Mouse (Mus musculus) lung, embryonic 14.5 days (tissue): Measurements from ENCODE around the gene Tmc7. TPM values are rescaled to one million over a fixed set of nuclear protein-coding genes. Genes with fewer than 3 reads are reported as not detected.
A peak's percentile ranks its signal among the peaks of the same experiment; 100 is the strongest.

ENCODE experiments used
- ATAC-seq: fragments of 200-750 bp; cut with Nextera tagmentation; 2 replicates; pipeline ENCODE4 v1.8.0; 2017; ENCODE audit warnings: mild to moderate bottlenecking, moderate TSS enrichment, moderate library complexity; ENCODE audit not compliant: insufficient read depth
- DNase-seq: peaks from one replicate; pipeline ENCODE4 v3.0.0-alpha.2; 2015
- H3K27ac ChIP-seq: fragments of 300-500 bp; sonication (generic); 2 replicates; pipeline ENCODE4 v1.5.1; 2014; ENCODE audit warnings: low read depth, mild to moderate bottlenecking, moderate library complexity
- H3K27me3 ChIP-seq: fragments of 300-500 bp; sonication (generic); 2 replicates; pipeline ENCODE4 v1.6.1; 2014; ENCODE audit warnings: low read length, control low read depth; ENCODE audit not compliant: insufficient read depth
- H3K36me3 ChIP-seq: fragments of 300-500 bp; sonication (generic); 2 replicates; pipeline ENCODE4 v1.6.1; 2014; ENCODE audit warnings: control low read depth; ENCODE audit not compliant: insufficient read depth
- H3K4me1 ChIP-seq: fragments of 300-500 bp; sonication (generic); 2 replicates; pipeline ENCODE4 v1.6.1; 2014; ENCODE audit warnings: antibody characterized with exemption, control low read depth; ENCODE audit not compliant: insufficient read depth
- H3K4me2 ChIP-seq: fragments of 300-500 bp; sonication (generic); 2 replicates; pipeline ENCODE4 v1.6.1; 2014; ENCODE audit warnings: mild to moderate bottlenecking
- H3K4me3 ChIP-seq: fragments of 300-500 bp; sonication (generic); 2 replicates; pipeline ENCODE4 v1.5.1; 2014; ENCODE audit warnings: low read depth, low read length
- H3K9ac ChIP-seq: fragments of 300-500 bp; sonication (generic); 2 replicates; pipeline ENCODE4 v1.6.1; 2014
- H3K9me3 ChIP-seq: fragments of 300-500 bp; sonication (generic); 2 replicates; pipeline ENCODE4 v1.6.1; 2016; ENCODE audit warnings: low read depth, low read length, control low read depth
- CTCF ChIP-seq: IDR thresholded peaks from 2 replicates; pipeline ENCODE4 v1.5.1; 2016; ENCODE audit warnings: antibody characterized with exemption, low read depth
- WGBS: fragments of 180-500 bp; shearing (Covaris S2); extraction: QIAGEN DNeasy Blood & Tissue Kit; methylation state at CpG from one replicate; pipeline ENCODE4 v1.1.7; 2014; 5-methylcytosine and 5-hydroxymethylcytosine counted together
- polyA plus RNA-seq: library from polyadenylated mRNA; unstranded; fragments of >200 nt; fragmentation: Nextera tagmentation; extraction: Ambion mirVana; gene quantifications from 2 replicates; pipeline ENCODE4 v1.2.1, GENCODE M21; 2014

The Tmc7 gene
- 1.7 and 2.2 TPM in 2 replicates for polyA plus RNA-seq

DNA sequence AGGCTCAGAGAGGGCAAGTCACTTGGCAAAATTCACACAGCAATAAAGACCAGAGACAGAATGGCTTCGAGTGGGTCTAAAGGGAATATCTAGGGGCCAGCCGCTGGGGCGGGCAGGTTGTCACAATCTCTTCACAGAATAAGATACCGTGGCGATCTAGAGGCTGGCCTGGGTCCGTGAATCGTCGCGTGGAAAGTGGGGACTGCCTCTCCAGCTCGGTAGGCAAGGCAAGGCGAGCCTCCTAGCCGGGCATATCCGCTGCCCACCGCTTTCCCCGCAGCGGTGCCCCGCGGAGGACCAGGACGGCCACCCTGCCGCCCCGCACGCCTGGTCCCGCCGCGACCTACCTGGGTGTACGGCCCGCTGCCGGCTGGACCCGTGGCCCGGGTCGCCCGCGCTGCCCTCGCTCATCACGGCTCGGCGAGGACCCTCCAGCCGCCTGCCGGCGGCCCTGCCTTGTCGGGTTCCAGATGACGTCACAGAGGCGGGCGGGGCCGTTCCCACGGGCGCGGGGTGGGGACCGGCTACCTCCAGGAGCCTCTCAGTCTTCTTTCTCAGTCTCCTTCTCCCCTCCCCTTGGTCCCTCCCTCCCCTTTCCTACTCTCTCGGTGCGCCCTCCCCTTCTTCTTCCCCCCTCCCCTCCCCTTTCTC is at the start of gene Tmc7:
TSS of gene Tmc7 (minus strand) at position 480 of the 651 bp plus-strand sequence.
- H3K4me2 ChIP-seq: peak within 1 kb of the TSS; percentile 94
- 0 out of 2 replicates have a peak, but pooled peaks cover 2% of the 10 kb centered on the region for H3K4me1 ChIP-seq
- WGBS: under 1% methylated on average over 49 of the region's 51 CpGs
- 0 out of 2 replicates have a peak, but pooled peaks have one; percentile 6 for TF ChIP-seq CTCF
- H3K4me3 ChIP-seq: peak within 1 kb of the TSS; percentile 57
- H3K27me3 ChIP-seq: no peaks in the 10 kb centered on the region
- no peak within 1 kb of the TSS for H3K27ac ChIP-seq
- DNase-seq (peak; percentile 86), ATAC-seq (peak; percentile 89)
- no peaks in the 10 kb centered on the region for H3K9me3 ChIP-seq
- H3K36me3 ChIP-seq: no peaks in the 10 kb centered on the region
- H3K9ac ChIP-seq: peak within 1 kb of the TSS; percentile 66

DNA sequence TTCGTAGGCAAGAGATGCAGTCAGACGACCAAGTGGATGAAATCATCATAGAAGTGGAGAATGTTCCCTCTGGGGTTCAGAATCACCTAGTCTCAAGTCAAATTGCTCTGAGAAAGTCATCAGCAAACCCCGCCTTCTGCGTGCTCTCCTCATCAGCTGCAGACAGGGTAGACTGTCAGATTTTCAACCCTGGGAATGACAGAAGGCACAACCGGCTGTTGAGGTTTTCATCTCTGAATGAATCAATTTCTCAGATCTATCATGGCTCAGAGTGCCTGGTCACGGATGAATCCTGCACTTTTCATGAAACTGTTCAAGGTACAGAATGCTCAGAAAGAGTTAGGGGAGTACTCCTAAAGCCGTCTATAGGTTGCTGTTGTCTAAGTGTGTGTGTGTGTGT is 49.4 kb upstream of the Tmc7 start:
- Histone ChIP-seq H3K4me1 (no peaks in the 10 kb centered on the region), H3K4me3 (no peak overlapping the region), H3K27ac (no peak overlapping the region), H3K27me3 (no peaks in the 10 kb centered on the region), H3K9ac (no peak overlapping the region), H3K9me3 (no peaks in the 10 kb centered on the region), H3K36me3 (no peaks in the 10 kb centered on the region), H3K4me2 (no peak overlapping the region)
- 77% methylated on average over 7 of the region's 7 CpGs for WGBS
- ATAC-seq: no peak
- TF ChIP-seq CTCF: no peak
- no peak for DNase-seq

DNA sequence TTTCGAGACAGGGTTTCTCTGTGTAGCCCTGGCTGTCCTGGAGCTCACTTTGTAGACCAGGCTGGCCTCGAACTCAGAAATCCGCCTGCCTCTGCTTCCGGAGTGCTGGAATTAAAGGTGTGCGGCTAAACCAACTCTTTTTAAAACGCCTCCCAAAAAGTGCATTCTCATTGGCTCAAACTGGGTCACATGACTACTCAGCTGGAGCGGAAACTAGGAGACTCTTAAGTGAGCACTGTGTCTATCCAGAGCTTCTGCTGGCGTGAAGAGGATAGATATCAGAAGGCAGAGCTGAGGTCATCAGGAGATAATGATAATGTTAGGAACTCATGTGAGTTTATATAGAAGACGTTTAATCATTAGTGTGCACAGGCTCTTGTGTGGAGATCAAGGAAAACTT is 48.6 kb upstream of the Tmc7 start:
- no peaks in the 10 kb centered on the region for H3K4me1 ChIP-seq
- no peaks in the 10 kb centered on the region for H3K36me3 ChIP-seq
- DNase-seq (no peak), ATAC-seq (no peak)
- TF ChIP-seq CTCF: no peak
- H3K27me3 ChIP-seq: no peaks in the 10 kb centered on the region
- H3K9ac ChIP-seq: no peak overlapping the region
- H3K27ac ChIP-seq: no peak overlapping the region
- H3K4me2 ChIP-seq: no peak overlapping the region
- WGBS: 71% methylated on average over 9 of the region's 9 CpGs
- H3K9me3 ChIP-seq: no peaks in the 10 kb centered on the region
- H3K4me3 ChIP-seq: no peak overlapping the region

DNA sequence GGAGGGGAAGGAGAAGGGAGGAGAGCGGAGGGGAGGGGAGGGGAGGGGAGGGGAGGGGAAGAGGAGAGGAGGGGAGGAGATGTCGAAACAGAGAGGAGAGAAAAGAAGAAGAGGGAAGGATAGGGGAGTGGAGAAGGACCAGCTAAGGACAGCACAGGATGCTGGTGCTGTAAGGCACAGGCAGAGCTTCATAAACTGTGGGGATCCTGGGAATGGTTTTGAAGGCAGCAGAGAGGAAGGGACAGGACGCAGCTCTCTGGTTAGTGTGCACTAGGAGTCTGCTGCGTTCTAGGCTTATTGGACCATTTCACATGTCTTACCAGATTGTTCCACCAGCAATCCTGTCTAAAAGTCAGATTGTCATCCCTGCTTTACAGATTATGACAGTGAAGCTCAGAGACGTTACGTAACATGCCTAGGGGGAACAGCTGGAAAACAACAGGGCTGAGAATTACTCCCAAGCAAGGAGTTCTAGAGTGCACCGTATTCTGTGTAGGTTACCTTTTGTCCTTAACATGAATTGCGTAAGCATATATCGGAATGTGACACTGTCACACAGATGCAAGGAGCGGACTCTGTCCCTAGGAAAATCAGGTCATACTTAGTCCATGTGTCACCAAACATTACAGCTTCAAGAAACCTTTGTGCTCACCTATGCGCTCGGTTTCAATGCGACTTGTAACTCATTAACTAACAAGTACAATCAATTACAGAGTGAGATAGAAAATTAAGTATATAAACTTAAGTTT is 43.2 kb upstream of the Tmc7 start:
- ATAC-seq: no peak
- Histone ChIP-seq H3K4me1 (no peaks in the 10 kb centered on the region), H3K4me2 (no peak overlapping the region), H3K9me3 (no peaks in the 10 kb centered on the region), H3K27me3 (no peaks in the 10 kb centered on the region), H3K9ac (no peak overlapping the region), H3K4me3 (no peak overlapping the region), H3K27ac (no peak overlapping the region), H3K36me3 (no peaks in the 10 kb centered on the region)
- DNase-seq: no peak
- TF ChIP-seq CTCF: no peak
- WGBS: 70% methylated on average over 13 of the region's 13 CpGs

DNA sequence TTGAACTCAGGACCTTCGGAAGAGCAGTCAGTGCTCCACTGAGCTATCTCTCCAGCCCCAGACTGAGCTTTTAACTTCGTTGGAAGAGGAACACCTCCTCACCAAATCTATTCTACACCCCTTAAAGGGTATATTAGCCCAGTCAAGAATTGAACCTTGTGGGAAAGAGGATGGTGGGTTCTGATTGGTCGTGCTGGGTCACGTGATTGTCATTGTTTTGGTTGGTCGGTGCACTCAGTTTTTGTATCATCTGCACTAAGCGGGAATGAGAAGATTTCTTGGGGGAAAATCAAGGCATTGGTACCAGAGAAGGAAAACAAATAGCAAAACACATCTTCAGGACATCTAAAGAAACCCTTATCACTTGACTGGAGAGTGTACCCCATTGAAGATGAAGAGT is 36.6 kb upstream of the Tmc7 start:
- Histone ChIP-seq H3K4me2 (no peak overlapping the region), H3K4me3 (no peak overlapping the region), H3K9ac (no peak overlapping the region), H3K36me3 (no peaks in the 10 kb centered on the region), H3K27ac (no peak overlapping the region), H3K9me3 (no peaks in the 10 kb centered on the region), H3K4me1 (no peaks in the 10 kb centered on the region), H3K27me3 (no peaks in the 10 kb centered on the region)
- DNase-seq (no peak), ATAC-seq (no peak)
- whole genome bisulfite sequencing: 79% methylated on average over 6 of the region's 6 CpGs
- TF ChIP-seq CTCF: no peak

DNA sequence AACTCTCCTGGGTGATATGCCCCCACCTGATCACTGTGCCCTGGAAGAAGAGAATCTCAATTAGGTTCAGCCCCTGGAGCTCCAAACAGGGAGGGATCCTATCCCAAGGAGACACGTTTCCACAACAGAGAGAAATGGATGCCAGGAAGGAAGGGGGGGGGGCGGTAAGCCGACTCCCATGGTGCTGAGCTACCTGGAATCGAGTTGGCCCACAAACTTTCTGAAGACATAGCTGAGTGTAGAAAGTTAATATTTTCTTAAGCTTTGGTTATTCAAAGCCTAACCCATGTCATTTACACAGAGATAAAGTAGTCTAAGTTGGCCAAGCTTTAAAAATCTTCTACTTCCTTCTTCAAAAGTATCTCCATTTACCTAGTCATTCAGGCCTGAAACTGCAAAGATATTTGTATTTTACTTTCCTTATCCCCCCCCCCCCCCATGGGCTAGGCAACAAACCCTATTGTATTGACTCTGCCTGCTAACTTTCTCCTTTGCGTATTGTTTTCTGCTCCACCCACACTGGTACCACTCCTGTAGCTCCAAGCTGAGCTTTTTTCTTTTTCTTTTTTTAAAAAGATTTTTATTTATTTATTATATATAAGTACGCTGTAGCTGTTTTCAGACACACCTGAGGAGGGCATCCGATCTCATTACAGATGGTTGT is 35.8 kb upstream of the Tmc7 start:
- H3K4me2 ChIP-seq: no peak overlapping the region
- H3K4me3 ChIP-seq: no peak overlapping the region
- ATAC-seq (no peak), DNase-seq (no peak)
- H3K27ac ChIP-seq: no peak overlapping the region
- no peak for TF ChIP-seq CTCF
- no peaks in the 10 kb centered on the region for H3K27me3 ChIP-seq
- no peaks in the 10 kb centered on the region for H3K9me3 ChIP-seq
- no peak overlapping the region for H3K9ac ChIP-seq
- no peaks in the 10 kb centered on the region for H3K4me1 ChIP-seq
- 85% methylated on average over 7 of the region's 7 CpGs for WGBS
- H3K36me3 ChIP-seq: no peaks in the 10 kb centered on the region

DNA sequence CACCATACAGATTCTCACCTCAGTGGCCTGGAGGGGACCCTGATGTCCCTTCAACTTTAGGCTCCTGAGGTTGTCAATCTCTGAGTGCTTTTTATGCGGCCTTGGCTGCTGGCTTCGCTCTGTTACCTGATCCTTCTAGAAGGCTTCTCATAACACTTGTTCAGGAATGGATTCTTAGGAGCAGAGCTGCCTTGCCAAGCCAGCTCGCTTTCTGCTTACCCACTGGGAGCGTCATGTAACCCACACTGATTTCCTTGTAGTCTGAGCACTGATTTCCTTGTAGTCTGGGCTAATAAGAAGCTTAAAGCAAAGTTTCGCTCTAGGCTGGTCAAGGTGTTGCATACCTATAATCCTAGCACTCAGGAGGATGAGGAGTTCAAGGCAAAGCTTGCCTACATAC is 33.6 kb upstream of the Tmc7 start:
- WGBS: 77% methylated on average over 5 of the region's 5 CpGs
- Histone ChIP-seq H3K27me3 (no peaks in the 10 kb centered on the region), H3K4me3 (no peak overlapping the region), H3K36me3 (no peaks in the 10 kb centered on the region), H3K27ac (no peak overlapping the region), H3K4me2 (no peak overlapping the region), H3K4me1 (no peaks in the 10 kb centered on the region), H3K9me3 (no peaks in the 10 kb centered on the region), H3K9ac (no peak overlapping the region)
- no peak for TF ChIP-seq CTCF
- no peak for ATAC-seq
- no peak for DNase-seq
